Mouse (Mus musculus) kidney, adult 11 months (tissue): Measurements from ENCODE around the gene Zfhx2.
A peak's percentile ranks its signal among the peaks of the same experiment; 100 is the strongest.
"Not testable (repeated sequence)": the region's sequence is repeated elsewhere in the genome, so short reads cannot be mapped to it uniquely, and the experiment has no call there.

ENCODE experiments used
- DNase-seq: peaks from one replicate; pipeline ENCODE4 v3.0.0; 2022

Zfhx2 gene

GRCm38 (mm10) chr14:55077481-55078365, 14.4 kb downstream of the Zfhx2 start:
- DNase-seq = no peak

- no peak for DNase-seq
Measured at GRCm38 (mm10) chr14:55076956-55077355, 15.2 kb downstream of the Zfhx2 start.

GRCm38 (mm10) chr14:55076224-55076623, 15.9 kb downstream of the Zfhx2 start:
- no peak for DNase-seq

- no peak for DNase-seq
Measured at GRCm38 (mm10) chr14:55074416-55074815, 17.7 kb downstream of the Zfhx2 start.

GRCm38 (mm10) chr14:55071756-55072155, 20.4 kb downstream of the Zfhx2 start:
- DNase-seq = no peak

GRCm38 (mm10) chr14:55066042-55066441, 26.1 kb downstream of the Zfhx2 start:
- DNase-seq = no peak

GRCm38 (mm10) chr14:55065391-55065790, 26.7 kb downstream of the Zfhx2 start:
- DNase-seq = no peak

- no peak for DNase-seq
Measured at GRCm38 (mm10) chr14:55064481-55065370, 27.4 kb downstream of the Zfhx2 start.

- no peak for DNase-seq
Measured at GRCm38 (mm10) chr14:55063581-55064381, 28.3 kb downstream of the Zfhx2 start.

GRCm38 (mm10) chr14:55063117-55063516, 29.0 kb downstream of the Zfhx2 start:
- DNase-seq = no peak

GRCm38 (mm10) chr14:55062626-55063025, 29.5 kb downstream of the Zfhx2 start:
- DNase-seq = no peak

GRCm38 (mm10) chr14:55061845-55062244, 30.3 kb downstream of the Zfhx2 start:
- DNase-seq = no peak

- DNase-seq = peak; percentile 62
Measured at GRCm38 (mm10) chr14:55059931-55060330, 32.2 kb downstream of the Zfhx2 start.

- DNase-seq = no peak
Measured at GRCm38 (mm10) chr14:55059009-55059408, 33.1 kb downstream of the Zfhx2 start.

- peak; percentile 48 for DNase-seq
Measured at GRCm38 (mm10) chr14:55055167-55055834, 36.8 kb downstream of the Zfhx2 start.

GRCm38 (mm10) chr14:55054191-55054749, 37.9 kb downstream of the Zfhx2 start:
- DNase-seq = no peak

GRCm38 (mm10) chr14:55053708-55054190, 38.4 kb downstream of the Zfhx2 start:
- peak; percentile 64 for DNase-seq

GRCm38 (mm10) chr14:55053050-55053449, 39.1 kb downstream of the Zfhx2 start:
- DNase-seq = no peak

- DNase-seq = no peak
Measured at GRCm38 (mm10) chr14:55052496-55052895, 39.6 kb downstream of the Zfhx2 start.

GRCm38 (mm10) chr14:55047971-55048531, 44.1 kb downstream of the Zfhx2 start:
- DNase-seq = no peak

- not testable (repeated sequence) for DNase-seq
Measured at GRCm38 (mm10) chr14:55043694-55044093, 48.4 kb downstream of the Zfhx2 start.
